Mouse (Mus musculus) common myeloid progenitor, adult 5-6 weeks (primary cell): ENCODE data around the gene Calhm6. TPM values are rescaled to one million over a fixed set of nuclear protein-coding genes. Genes with fewer than 3 reads are reported as not detected.
A peak's percentile ranks its signal among the peaks of the same experiment; 100 is the strongest.

Experiments
- ATAC-seq: replicated peaks from 2 replicates; pipeline ENCODE4 v1.8.0; 2016; ENCODE audit warnings: low read depth, mild to moderate bottlenecking, moderate TSS enrichment, inconsistent platforms; ENCODE audit not compliant: poor library complexity, severe bottlenecking
- total RNA-seq: library from RNA; stranded (forward); fragments of 200-1000, 187-1606 nt; gene quantifications from 2 replicates; pipeline ENCODE4 v1.2.3, GENCODE M21; 2017

Gene Calhm6
- total RNA-seq, 1 experiment from 2014 or later = 6.2 TPM

GRCm38 (mm10) chr10:34111964-34112738 lies 15.6 kb downstream of the Calhm6 start:
- no peak for ATAC-seq

GRCm38 (mm10) chr10:34110863-34111465 lies 16.8 kb downstream of the Calhm6 start:
- no peak for ATAC-seq

GRCm38 (mm10) chr10:34096418-34096883 lies 31.3 kb downstream of the Calhm6 start, which contains the start of gene Calhm5:
Gene Calhm5, minus strand, starts transcription at chr10:34096519.
- ATAC-seq = peak; percentile 88

- no peak for ATAC-seq
Measured at GRCm38 (mm10) chr10:34095964-34096363, 31.8 kb downstream of the Calhm6 start.

GRCm38 (mm10) chr10:34095147-34095546 lies 32.6 kb downstream of the Calhm6 start:
- no peak for ATAC-seq

GRCm38 (mm10) chr10:34091888-34092287 lies 35.9 kb downstream of the Calhm6 start:
- ATAC-seq = no peak

- no peak for ATAC-seq
Measured at GRCm38 (mm10) chr10:34090481-34090880, 37.3 kb downstream of the Calhm6 start.

- peak; percentile 66 for ATAC-seq
Measured at GRCm38 (mm10) chr10:34089517-34089916, 38.3 kb downstream of the Calhm6 start.

GRCm38 (mm10) chr10:34088515-34088914 lies 39.3 kb downstream of the Calhm6 start:
- ATAC-seq = no peak

- ATAC-seq = no peak
Measured at GRCm38 (mm10) chr10:34086514-34086913, 41.3 kb downstream of the Calhm6 start.

Other genes with a start within 250 kb of the Calhm6 start
- not detected in 2 replicates for gene Rsph4a, start 222.9 kb downstream of the Calhm6 start, total RNA-seq
- 44.9 and 52.4 TPM in 2 replicates for gene Zup1, start 176.7 kb downstream of the Calhm6 start, total RNA-seq
- gene Rwdd1, start 108.4 kb downstream of the Calhm6 start, total RNA-seq = 165 and 212 TPM in 2 replicates
- not detected in 2 replicates for gene Trappc3l, start 90.4 kb downstream of the Calhm6 start, total RNA-seq
- not detected in 2 replicates for gene Calhm4, start 83.7 kb downstream of the Calhm6 start, total RNA-seq
- not detected in 2 replicates for gene Calhm5, start 31.5 kb downstream of the Calhm6 start, total RNA-seq
- gene Dse, start 79.7 kb upstream of the Calhm6 start, total RNA-seq = 0.87 and 1.9 TPM in 2 replicates
- 54.7 and 57.7 TPM in 2 replicates for gene Tspyl1, start 154.2 kb upstream of the Calhm6 start, total RNA-seq
- 1.7 and 1.8 TPM in 2 replicates for gene Tspyl4, start 169.5 kb upstream of the Calhm6 start, total RNA-seq